Mouse (Mus musculus) ES-Bruce4 (cell line): ENCODE results near the gene Lrrc1. TPM values are rescaled to one million over a fixed set of nuclear protein-coding genes. Genes with fewer than 3 reads are reported as not detected.
"Not testable (repeated sequence)": the region's sequence is repeated elsewhere in the genome, so short reads cannot be mapped to it uniquely, and the experiment has no call there.

Experiments used
- H3K27ac ChIP-seq: 2 replicates; pipeline ENCODE4 v1.5.1; 2012; ENCODE audit warnings: low read length, inconsistent platforms; ENCODE audit not compliant: insufficient read depth
- H3K27me3 ChIP-seq: 2 replicates; pipeline ENCODE4 v1.6.1; 2012; ENCODE audit warnings: mild to moderate bottlenecking, low read length, inconsistent platforms; ENCODE audit not compliant: control insufficient read depth, poor library complexity, insufficient read depth, severe bottlenecking
- H3K36me3 ChIP-seq: 2 replicates; pipeline ENCODE4 v1.6.1; 2012; ENCODE audit warnings: inconsistent platforms, mild to moderate bottlenecking, low read length, moderate library complexity; ENCODE audit not compliant: control insufficient read depth, poor library complexity, insufficient read depth, severe bottlenecking
- H3K4me1 ChIP-seq: one replicate; pipeline ENCODE4 v1.8.1; 2011; ENCODE audit warnings: low read length; ENCODE audit not compliant: control insufficient read depth, insufficient read depth
- H3K4me3 ChIP-seq: 2 replicates; pipeline ENCODE4 v1.5.1; 2011; ENCODE audit warnings: low read depth, mild to moderate bottlenecking, low read length
- H3K9ac ChIP-seq: 2 replicates; pipeline ENCODE4 v1.6.1; 2012; ENCODE audit warnings: low read depth, mild to moderate bottlenecking, inconsistent platforms; ENCODE audit not compliant: poor library complexity, severe bottlenecking
- H3K9me3 ChIP-seq: replicated peaks from 2 replicates; pipeline ENCODE4 v1.6.1; 2012; ENCODE audit warnings: mild to moderate bottlenecking, low read length, inconsistent platforms; ENCODE audit not compliant: control insufficient read depth, poor library complexity, insufficient read depth, severe bottlenecking
- CTCF ChIP-seq: IDR thresholded peaks from one replicate; pipeline ENCODE4 v1.8.1; 2011; ENCODE audit warnings: low read depth, low read length
- EP300 ChIP-seq: IDR thresholded peaks from 2 replicates; pipeline ENCODE4 v1.6.1; 2011; ENCODE audit warnings: low read depth, low read length; ENCODE audit not compliant: insufficient read depth
- POLR2A ChIP-seq: IDR thresholded peaks from one replicate; pipeline ENCODE4 v1.8.1; 2011; ENCODE audit warnings: low read length; ENCODE audit not compliant: insufficient read depth
- polyA plus RNA-seq: library from polyadenylated mRNA; stranded (reverse); fragments of >200 nt; gene quantifications from 2 replicates; pipeline ENCODE4 v1.2.4, GENCODE M21; 2011; ENCODE audit warnings: low read depth; ENCODE audit not compliant: missing spikeins, insufficient read depth, insufficient read length

Gene Lrrc1
- polyA plus RNA-seq, 1 experiment = 20.9 TPM

- Histone ChIP-seq H3K27me3 (peaks cover 3% of the 10 kb centered on the region; the same call in 1 of the 2 replicates), H3K9ac (no peak overlapping the region), H3K4me1 (no peaks in the 10 kb centered on the region), H3K4me3 (no peak overlapping the region), H3K36me3 (no peaks in the 10 kb centered on the region), H3K27ac (no peak overlapping the region), H3K9me3 (no peaks in the 10 kb centered on the region)
- TF ChIP-seq POLR2A (no peak), EP300 (no peak), CTCF (no peak)
Observed at GRCm38 (mm10) chr9:77583302-77583701, 38.6 kb upstream of the Lrrc1 start.

GRCm38 (mm10) chr9:77579827-77580226 is 35.2 kb upstream of the Lrrc1 start:
- Histone ChIP-seq H3K9ac (no peak overlapping the region), H3K4me3 (no peak overlapping the region), H3K27ac (no peak overlapping the region), H3K36me3 (no peaks in the 10 kb centered on the region), H3K27me3 (peaks cover 3% of the 10 kb centered on the region; the same call in 1 of the 2 replicates), H3K4me1 (no peaks in the 10 kb centered on the region), H3K9me3 (no peaks in the 10 kb centered on the region)
- TF ChIP-seq POLR2A (no peak), CTCF (no peak), EP300 (no peak)

GRCm38 (mm10) chr9:77577931-77578330 is 33.3 kb upstream of the Lrrc1 start:
- H3K9me3 ChIP-seq = no peaks in the 10 kb centered on the region
- H3K27me3 ChIP-seq = peaks cover 3% of the 10 kb centered on the region; the same call in 1 of the 2 replicates
- H3K36me3 ChIP-seq = no peaks in the 10 kb centered on the region
- no peak overlapping the region for H3K27ac ChIP-seq
- TF ChIP-seq EP300 (no peak), CTCF (no peak), POLR2A (no peak)
- H3K4me1 ChIP-seq = no peaks in the 10 kb centered on the region
- no peak overlapping the region for H3K9ac ChIP-seq
- H3K4me3 ChIP-seq = no peak overlapping the region

- Histone ChIP-seq H3K27ac (no peak overlapping the region), H3K27me3 (peaks cover 3% of the 10 kb centered on the region; the same call in 1 of the 2 replicates), H3K9ac (no peak overlapping the region), H3K4me1 (no peaks in the 10 kb centered on the region), H3K4me3 (no peak overlapping the region), H3K36me3 (no peaks in the 10 kb centered on the region), H3K9me3 (no peaks in the 10 kb centered on the region)
- TF ChIP-seq POLR2A = no peak
- TF ChIP-seq CTCF = no peak
- TF ChIP-seq EP300 = no peak
Observed at GRCm38 (mm10) chr9:77577409-77577808, 32.7 kb upstream of the Lrrc1 start.

GRCm38 (mm10) chr9:77576320-77576719 is 31.6 kb upstream of the Lrrc1 start:
- H3K9me3 ChIP-seq = no peaks in the 10 kb centered on the region
- no peak overlapping the region for H3K27ac ChIP-seq
- no peak for TF ChIP-seq EP300
- no peak for TF ChIP-seq POLR2A
- TF ChIP-seq CTCF = no peak
- H3K4me1 ChIP-seq = no peaks in the 10 kb centered on the region
- H3K27me3 ChIP-seq = 0 out of 2 replicates have a peak, but pooled peaks cover 1% of the 10 kb centered on the region
- no peaks in the 10 kb centered on the region for H3K36me3 ChIP-seq
- H3K9ac ChIP-seq = no peak overlapping the region
- H3K4me3 ChIP-seq = no peak overlapping the region

- H3K9me3 ChIP-seq, H3K4me3 ChIP-seq, H3K27ac ChIP-seq, H3K36me3 ChIP-seq, H3K27me3 ChIP-seq, H3K4me1 ChIP-seq, H3K9ac ChIP-seq: not testable (repeated sequence)
Observed at GRCm38 (mm10) chr9:77574996-77575395, 30.3 kb upstream of the Lrrc1 start.

- no peaks in the 10 kb centered on the region for H3K9me3 ChIP-seq
- H3K4me3 ChIP-seq = no peak overlapping the region
- no peak overlapping the region for H3K27ac ChIP-seq
- TF ChIP-seq CTCF = no peak
- no peak for TF ChIP-seq EP300
- TF ChIP-seq POLR2A = no peak
- no peak overlapping the region for H3K9ac ChIP-seq
- no peaks in the 10 kb centered on the region for H3K36me3 ChIP-seq
- H3K4me1 ChIP-seq = no peaks in the 10 kb centered on the region
- no peaks in the 10 kb centered on the region for H3K27me3 ChIP-seq
Observed at GRCm38 (mm10) chr9:77571851-77572250, 27.2 kb upstream of the Lrrc1 start.
